Mouse (Mus musculus): ENCODE results near the gene Fstl1. TPM values are rescaled to one million over a fixed set of nuclear protein-coding genes. Genes with fewer than 3 reads are reported as not detected.

Gene Fstl1
- 1 to 10 TPM in 1 of 2 experiments, under 1 TPM in 1; 0.74 to 5.6 TPM for polyA plus RNA-seq (2017; shearing (Covaris generic))

DNA sequence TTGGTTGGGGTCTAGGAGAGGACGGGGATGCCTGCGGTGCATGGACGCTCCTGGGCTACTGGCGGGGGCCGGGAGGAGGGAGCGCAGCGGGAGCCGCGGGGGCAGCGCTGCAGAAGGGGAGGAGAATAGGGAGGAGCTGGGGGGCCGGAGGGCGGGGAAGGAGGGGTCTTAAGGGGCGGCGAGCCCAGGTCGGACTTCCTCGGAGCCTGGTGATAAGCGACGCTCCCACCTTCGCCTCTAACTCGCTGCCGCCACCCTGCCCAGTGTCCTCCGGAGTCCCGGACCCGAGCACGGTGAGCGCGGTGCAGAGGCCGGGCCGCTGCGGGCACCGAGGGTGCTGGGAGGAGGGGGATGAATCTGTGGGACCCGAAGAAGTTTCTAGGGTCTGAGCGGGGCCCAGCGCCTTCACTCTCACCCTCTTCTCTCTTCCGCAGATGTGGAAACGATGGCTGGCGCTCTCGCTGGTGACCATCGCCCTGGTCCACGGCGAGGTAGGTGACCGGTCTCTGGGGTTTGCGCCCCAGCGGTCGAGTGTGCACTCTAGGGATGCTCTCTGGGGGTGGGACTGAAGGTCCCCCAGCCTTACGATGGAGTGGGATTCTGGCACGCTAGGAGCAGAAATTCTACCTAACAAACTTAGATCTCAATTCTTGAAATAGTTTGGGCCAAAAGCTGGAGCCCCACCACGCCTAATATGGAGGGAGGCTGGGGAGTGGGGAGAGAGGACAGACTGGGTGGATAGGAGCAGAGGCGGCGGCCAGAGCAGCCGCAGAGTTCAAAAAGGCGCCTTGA is at the start of gene Fstl1:
Gene Fstl1, plus strand, starts transcription at position 14 of the 792 bp plus-strand sequence.

GRCm38 (mm10) chr16:37861029-37861428 is 84.4 kb downstream of the Fstl1 start, which contains the start of gene Gm36028:
TSS of gene Gm36028 (minus strand) at chr16:37861146.

DNA sequence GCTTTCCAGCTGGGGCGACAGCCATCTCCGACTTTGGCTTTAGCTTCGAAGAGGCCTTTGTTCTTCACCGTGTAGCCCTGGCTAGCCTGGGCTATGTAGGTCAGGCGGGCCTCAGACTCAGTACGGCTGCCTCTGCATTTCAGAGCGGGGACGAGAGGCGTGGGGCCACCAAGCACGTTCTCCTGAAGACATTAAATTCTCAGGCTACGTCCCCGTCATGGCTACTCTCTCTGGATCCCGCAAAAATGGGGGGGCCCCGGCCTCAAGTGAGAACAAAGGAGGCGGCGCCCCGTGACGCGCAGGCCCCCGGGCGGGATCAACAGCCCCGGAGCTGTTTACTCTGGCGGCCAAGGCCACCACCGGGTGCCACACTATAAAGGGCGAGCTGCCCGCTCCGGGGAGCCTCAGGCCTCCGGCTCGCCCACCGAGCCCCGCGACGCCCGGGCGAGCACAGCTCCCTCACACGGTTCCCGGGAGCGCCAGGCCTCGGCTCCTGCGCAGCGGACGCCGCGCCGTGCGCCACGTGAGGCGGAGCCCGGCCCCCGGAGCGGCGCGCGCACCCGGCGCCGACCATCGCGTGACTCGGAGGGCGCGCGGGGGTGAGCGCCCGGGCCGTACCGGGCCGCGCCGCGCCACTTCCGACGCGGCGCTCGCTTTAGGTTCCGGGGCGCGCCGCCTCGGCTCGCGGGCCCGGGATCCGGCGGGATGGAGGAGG is 91.3 kb downstream of the Fstl1 start, which contains the start of gene Lrrc58:
Gene Lrrc58, plus strand, starts transcription at position 599 of the 715 bp plus-strand sequence.

Other genes with a start within 250 kb of the Fstl1 start
- 10 to 100 TPM; 26.2 to 27.3 TPM for gene Gtf2e1, start 237.1 kb upstream of the Fstl1 start, polyA plus RNA-seq (2017; shearing (Covaris generic))
- gene Rabl3, start 237.0 kb upstream of the Fstl1 start, polyA plus RNA-seq (2017; shearing (Covaris generic)): 10 to 100 TPM; 13.8 to 19.1 TPM
- 1 to 10 TPM in 1 of 2 experiments, under 1 TPM in 1; 0.54 to 1.2 TPM for gene Hgd, start 196.7 kb upstream of the Fstl1 start, polyA plus RNA-seq (2017; shearing (Covaris generic))
- 10 to 100 TPM; 57.6 to 62.0 TPM for gene Ndufb4, start 122.4 kb upstream of the Fstl1 start, polyA plus RNA-seq (2017; shearing (Covaris generic))
- under 1 TPM in 1 of 2 experiments, not detected in 1; 0.14 TPM for gene Gm36028, start 84.3 kb downstream of the Fstl1 start, polyA plus RNA-seq (2017; shearing (Covaris generic))
- gene Lrrc58, start 91.5 kb downstream of the Fstl1 start, polyA plus RNA-seq (2017; shearing (Covaris generic)): 10 to 100 TPM; 19.4 to 20.9 TPM
- under 1 TPM; 0.06 to 0.10 TPM for gene Gpr156, start 139.6 kb downstream of the Fstl1 start, polyA plus RNA-seq (2017; shearing (Covaris generic))